Mouse (Mus musculus) MEL-GATA-1-ER (cell line): ENCODE results near the gene Zfp455.
"Not testable (repeated sequence)": the region's sequence is repeated elsewhere in the genome, so short reads cannot be mapped to it uniquely, and the experiment has no call there.

Experiments used
- DNase-seq: peaks from one replicate; pipeline ENCODE4 v3.0.0-alpha.2; 2012; ENCODE audit warnings: low read depth; ENCODE audit errors: extremely low read depth

Zfp455 gene

DNA sequence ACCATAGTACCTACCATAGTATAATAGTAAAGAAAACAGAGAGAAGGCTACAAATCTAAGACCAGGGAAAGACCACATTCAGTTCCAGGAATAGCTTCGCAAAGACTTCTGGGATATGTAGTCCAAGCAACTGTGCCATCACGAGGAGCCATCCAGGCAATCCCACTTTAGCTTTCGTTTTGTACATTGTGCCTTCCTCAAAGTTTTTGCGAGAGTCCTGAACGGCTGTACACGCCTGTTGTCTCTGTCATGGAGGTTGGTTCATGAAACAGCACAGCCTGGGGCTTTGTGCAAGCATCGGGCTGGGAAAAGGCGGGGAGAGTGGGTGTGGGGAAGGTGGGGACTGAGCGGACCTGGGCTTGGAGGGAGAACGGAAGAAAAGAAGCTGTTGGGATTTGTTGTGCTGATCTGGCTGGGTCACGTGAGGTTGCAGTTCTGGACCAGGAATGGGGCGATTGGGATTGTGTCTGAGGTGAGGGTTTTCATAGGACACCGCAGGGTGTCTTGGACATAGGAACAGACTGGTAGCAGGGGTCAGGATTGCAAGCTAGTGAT, at the start of gene Zfp455:
Zfp455 (plus strand) TSS at position 167 of the 555 bp plus-strand sequence.
- peak; percentile 41 for DNase-seq

DNA sequence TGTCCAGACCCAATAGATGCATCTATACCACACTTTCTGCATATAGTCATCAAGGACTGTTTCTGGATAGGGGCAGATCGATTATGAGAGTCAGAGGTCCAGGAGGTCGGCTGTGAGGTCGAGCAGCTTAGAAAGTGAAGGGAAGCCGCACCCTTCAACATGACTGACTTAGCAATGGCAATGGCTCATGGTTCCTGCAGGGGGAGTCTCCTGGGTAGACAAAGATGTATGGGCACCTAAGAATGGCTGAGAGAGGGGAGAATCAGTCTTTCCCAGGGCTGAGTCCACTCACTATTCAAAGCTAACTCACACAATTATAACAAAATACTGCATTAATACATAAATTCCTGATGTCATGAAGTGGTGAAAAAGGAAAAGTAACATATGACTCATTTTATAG, 28.2 kb upstream of the Zfp455 start:
- DNase-seq, result not testable (repeated sequence)

DNA sequence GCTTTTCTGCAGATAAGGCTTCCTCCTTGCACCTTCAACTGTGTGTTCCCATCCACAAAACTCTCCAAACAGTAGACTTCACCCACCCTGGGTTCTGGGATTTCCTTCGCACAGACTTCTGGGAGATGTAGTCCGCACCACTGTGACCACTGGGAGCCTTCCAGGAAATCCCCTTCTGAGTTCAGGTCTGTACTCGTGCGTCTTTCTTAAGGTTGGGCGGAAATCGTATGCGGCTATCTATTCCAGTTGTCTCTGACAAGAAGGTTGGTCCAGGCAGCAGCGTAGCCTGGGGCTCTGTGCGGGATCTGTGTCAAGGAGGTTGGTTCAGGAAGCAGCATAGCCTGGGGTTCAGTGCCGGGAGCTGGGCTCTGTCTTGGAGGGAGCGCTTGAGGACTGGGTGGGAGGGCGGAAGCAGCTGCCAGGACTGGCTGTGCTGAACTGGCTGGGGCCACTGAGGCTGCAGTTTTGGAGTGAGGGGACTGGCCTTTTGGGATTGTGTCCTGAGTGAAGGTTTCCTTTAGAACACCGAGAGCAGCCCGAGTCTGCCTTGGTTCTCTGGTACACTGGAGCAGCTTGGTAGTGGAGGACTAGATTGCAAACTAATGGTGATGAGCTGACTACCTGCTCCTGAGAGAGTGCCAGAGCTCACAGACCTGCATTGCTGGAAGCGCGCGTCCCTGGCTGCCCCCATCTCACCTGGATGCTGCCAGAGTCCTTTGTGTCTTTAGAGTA, 21.1 kb upstream of the Zfp455 start, which contains the start of gene Rsl1:
Rsl1 (plus strand) TSS at position 192 of the 732 bp plus-strand sequence.
- DNase-seq, result not testable (repeated sequence)

- no peak for DNase-seq
Measured at GRCm38 (mm10) chr13:67173723-67174055, 20.6 kb upstream of the Zfp455 start.

DNA sequence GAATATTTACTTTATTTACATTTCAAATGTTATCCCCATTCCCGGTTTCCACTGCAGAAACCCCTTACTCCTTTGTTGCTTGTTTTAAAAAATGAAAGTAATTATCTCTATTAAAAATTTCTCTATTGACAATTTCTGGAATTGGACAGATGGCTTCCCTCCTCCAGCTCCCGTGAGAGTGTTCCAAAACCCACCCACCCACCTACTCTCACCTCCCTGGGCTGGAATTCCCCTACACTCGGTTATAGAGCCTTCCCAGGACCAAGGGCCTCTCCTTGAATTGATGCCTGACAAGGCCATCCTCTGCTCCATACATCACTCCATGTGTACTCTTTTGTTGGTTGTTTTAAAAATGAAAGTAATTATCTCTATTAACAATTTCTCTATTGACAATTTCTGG, 7.3 kb downstream of the Zfp455 start:
- DNase-seq, result no peak

- no peak for DNase-seq
Measured at GRCm38 (mm10) chr13:67214015-67214607, 19.8 kb downstream of the Zfp455 start.
